Mouse (Mus musculus): ENCODE measurements around the gene Rnf216. TPM values are rescaled to one million over a fixed set of nuclear protein-coding genes. Genes with fewer than 3 reads are reported as not detected.

The Rnf216 gene
- total and polyA plus RNA-seq, 2 experiments from 2014 or later, result 27.5 to 40.7 TPM

GRCm38 (mm10) chr5:143022956-143023355, 89.8 kb downstream of the Rnf216 start:
- Histone ChIP-seq H3K9ac (replicated peaks; ENCODE audit: low read length, poor library complexity, severe bottlenecking) (no peak overlapping the region), H3K27me3 (ENCODE audit: insufficient read depth, low read length) (no peaks in the 10 kb centered on the region), H3K9me3 (ENCODE audit: low read length) (no peaks in the 10 kb centered on the region), H3K4me2 (ENCODE audit: low read depth, low read length, poor library complexity, severe bottlenecking) (no peak overlapping the region), H3K4me3 (ENCODE audit: low read depth, low read length) (no peak overlapping the region), H3K4me1 (ENCODE audit: insufficient read depth, low read length) (no peaks in the 10 kb centered on the region), H3K27ac (ENCODE audit: low read depth, low read length) (no peak overlapping the region), H3K36me3 (ENCODE audit: insufficient read depth, low read length) (peaks cover 18% of the 10 kb centered on the region)
- ATAC-seq (ENCODE audit: low FRiP score) (no peak), DNase-seq (ENCODE audit: low spot score) (no peak)
- WGBS, result 93% methylated on average over 1 of the region's 1 CpGs
- TF ChIP-seq CTCF (IDR thresholded peaks at IDR 0.05), result no peak

- Histone ChIP-seq H3K36me3 (ENCODE audit: insufficient read depth, low read length) (peaks cover 23% of the 10 kb centered on the region), H3K4me2 (ENCODE audit: low read depth, low read length, poor library complexity, severe bottlenecking) (no peak overlapping the region), H3K4me1 (ENCODE audit: insufficient read depth, low read length) (no peaks in the 10 kb centered on the region), H3K9ac (replicated peaks; ENCODE audit: low read length, poor library complexity, severe bottlenecking) (no peak overlapping the region), H3K9me3 (ENCODE audit: low read length) (no peaks in the 10 kb centered on the region), H3K27me3 (ENCODE audit: insufficient read depth, low read length) (no peaks in the 10 kb centered on the region), H3K27ac (ENCODE audit: low read depth, low read length) (no peak overlapping the region), H3K4me3 (ENCODE audit: low read depth, low read length) (no peak overlapping the region)
- ATAC-seq (ENCODE audit: low FRiP score), result no peak
- no peak for TF ChIP-seq CTCF (IDR thresholded peaks at IDR 0.05)
- no peak for DNase-seq (ENCODE audit: low spot score)
- 83% methylated on average over 5 of the region's 5 CpGs for WGBS
These were observed 95.4 kb downstream of the Rnf216 start for GRCm38 (mm10) chr5:143017401-143017800.

- no peak overlapping the region for H3K4me2 ChIP-seq (ENCODE audit: low read depth, low read length, poor library complexity, severe bottlenecking)
- no peak overlapping the region; the same call in 1 of the 2 replicates for H3K9ac ChIP-seq (replicated peaks; ENCODE audit: low read length, poor library complexity, severe bottlenecking)
These were observed 103.4 kb downstream of the Rnf216 start for GRCm38 (mm10) chr5:143009383-143009782.

GRCm38 (mm10) chr5:143000654-143001500, 111.9 kb downstream of the Rnf216 start:
- no peak overlapping the region; the same call in 1 of the 2 replicates for H3K9ac ChIP-seq (replicated peaks; ENCODE audit: low read length, poor library complexity, severe bottlenecking)
- H3K27ac ChIP-seq (ENCODE audit: low read depth, low read length), result peak overlapping the region; percentile 48
- TF ChIP-seq CTCF (IDR thresholded peaks at IDR 0.05), result no peak
- no peak overlapping the region for H3K4me3 ChIP-seq (ENCODE audit: low read depth, low read length)
- no peaks in the 10 kb centered on the region for H3K4me1 ChIP-seq (ENCODE audit: insufficient read depth, low read length)
- no peak overlapping the region for H3K4me2 ChIP-seq (ENCODE audit: low read depth, low read length, poor library complexity, severe bottlenecking)
- peak; percentile 49 for DNase-seq (ENCODE audit: low spot score)
- 57% methylated on average over 9 of the region's 9 CpGs for WGBS
- H3K36me3 ChIP-seq (ENCODE audit: insufficient read depth, low read length), result 0 out of 2 replicates have a peak, but pooled peaks cover 3% of the 10 kb centered on the region
- no peaks in the 10 kb centered on the region for H3K9me3 ChIP-seq (ENCODE audit: low read length)
- no peaks in the 10 kb centered on the region for H3K27me3 ChIP-seq (ENCODE audit: insufficient read depth, low read length)
- ATAC-seq (ENCODE audit: low FRiP score), result no peak

More at GRCm38 (mm10) chr5:143009383-143009782, 103.4 kb downstream of the Rnf216 start:
- Histone ChIP-seq H3K4me3 (ENCODE audit: low read depth, low read length) (no peak overlapping the region), H3K27me3 (ENCODE audit: insufficient read depth, low read length) (no peaks in the 10 kb centered on the region), H3K4me1 (ENCODE audit: insufficient read depth, low read length) (no peaks in the 10 kb centered on the region), H3K9me3 (ENCODE audit: low read length) (no peaks in the 10 kb centered on the region), H3K36me3 (ENCODE audit: insufficient read depth, low read length) (peaks cover 18% of the 10 kb centered on the region), H3K27ac (ENCODE audit: low read depth, low read length) (peak overlapping the region; percentile 7; the same call in 1 of the 2 replicates)
- DNase-seq (ENCODE audit: low spot score) (peak; percentile 70), ATAC-seq (ENCODE audit: low FRiP score) (no peak)
- TF ChIP-seq CTCF (IDR thresholded peaks at IDR 0.05), result no peak
- 52% methylated on average over 10 of the region's 11 CpGs for WGBS

- H3K27ac ChIP-seq (ENCODE audit: low read depth, low read length), result no peak overlapping the region; the same call in 1 of the 2 replicates
These were observed 112.7 kb downstream of the Rnf216 start for GRCm38 (mm10) chr5:143000091-143000490.

GRCm38 (mm10) chr5:142998171-142998570, 114.6 kb downstream of the Rnf216 start:
- H3K27ac ChIP-seq (ENCODE audit: low read depth, low read length), result no peak overlapping the region
- H3K36me3 ChIP-seq (ENCODE audit: insufficient read depth, low read length), result peaks cover 6% of the 10 kb centered on the region; the same call in 1 of the 2 replicates
- H3K27me3 ChIP-seq (ENCODE audit: insufficient read depth, low read length), result no peaks in the 10 kb centered on the region
- ATAC-seq (ENCODE audit: low FRiP score) (no peak), DNase-seq (ENCODE audit: low spot score) (no peak)
- WGBS, result 43% methylated on average over 2 of the region's 2 CpGs
- H3K4me1 ChIP-seq (ENCODE audit: insufficient read depth, low read length), result no peaks in the 10 kb centered on the region
- H3K9me3 ChIP-seq (ENCODE audit: low read length), result no peaks in the 10 kb centered on the region
- H3K4me2 ChIP-seq (ENCODE audit: low read depth, low read length, poor library complexity, severe bottlenecking), result no peak overlapping the region
- TF ChIP-seq CTCF (IDR thresholded peaks at IDR 0.05), result no peak
- H3K4me3 ChIP-seq (ENCODE audit: low read depth, low read length), result no peak overlapping the region
- H3K9ac ChIP-seq (replicated peaks; ENCODE audit: low read length, poor library complexity, severe bottlenecking), result no peak overlapping the region

More at GRCm38 (mm10) chr5:143000091-143000490, 112.7 kb downstream of the Rnf216 start:
- Histone ChIP-seq H3K9ac (replicated peaks; ENCODE audit: low read length, poor library complexity, severe bottlenecking) (no peak overlapping the region), H3K9me3 (ENCODE audit: low read length) (no peaks in the 10 kb centered on the region), H3K4me1 (ENCODE audit: insufficient read depth, low read length) (no peaks in the 10 kb centered on the region), H3K36me3 (ENCODE audit: insufficient read depth, low read length) (0 out of 2 replicates have a peak, but pooled peaks cover 3% of the 10 kb centered on the region), H3K4me3 (ENCODE audit: low read depth, low read length) (no peak overlapping the region), H3K27me3 (ENCODE audit: insufficient read depth, low read length) (no peaks in the 10 kb centered on the region), H3K4me2 (ENCODE audit: low read depth, low read length, poor library complexity, severe bottlenecking) (no peak overlapping the region)
- no peak for TF ChIP-seq CTCF (IDR thresholded peaks at IDR 0.05)
- DNase-seq (ENCODE audit: low spot score), result no peak
- no peak for ATAC-seq (ENCODE audit: low FRiP score)
- 67% methylated on average over 4 of the region's 4 CpGs for WGBS
